Mouse (Mus musculus) thymus, postnatal 14 days (tissue): Measurements from ENCODE around the gene Ap2s1.
A peak's percentile ranks its signal among the peaks of the same experiment; 100 is the strongest.
"Not testable (repeated sequence)": the region's sequence is repeated elsewhere in the genome, so short reads cannot be mapped to it uniquely, and the experiment has no call there.

Experiments
- DNase-seq: peaks from one replicate; pipeline ENCODE4 v3.0.0; 2021

Ap2s1 gene

DNA sequence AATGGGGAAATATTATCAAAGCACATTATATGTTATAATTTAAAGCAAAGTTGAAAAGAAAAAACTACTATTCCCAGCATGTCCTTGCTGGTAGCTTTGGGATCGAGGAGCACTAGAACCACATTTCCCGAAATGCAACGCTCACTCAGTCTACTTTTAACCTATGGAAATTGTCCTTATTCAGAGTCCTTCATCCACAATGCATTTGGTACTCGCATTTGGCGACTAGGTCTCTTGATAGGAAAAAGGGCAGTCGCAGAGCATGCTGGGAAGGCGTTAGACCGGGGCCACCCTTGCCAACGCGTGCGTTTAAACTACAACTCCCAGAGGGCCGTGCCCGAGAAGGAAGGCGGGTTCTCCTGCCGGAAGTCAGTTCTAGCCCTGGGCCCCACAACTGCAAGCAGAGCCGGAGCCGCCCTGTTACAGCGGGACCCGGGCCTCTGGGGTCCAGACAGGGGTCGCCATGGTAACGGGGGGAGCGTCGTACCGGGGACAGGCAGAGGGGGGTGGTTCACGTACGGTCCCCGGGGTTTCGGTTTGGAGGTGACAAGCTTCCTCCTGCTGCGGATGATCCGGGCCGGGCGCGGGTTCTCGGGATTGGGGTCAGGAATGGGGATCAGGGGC is at the start of gene Ap2s1:
Gene Ap2s1, plus strand, starts transcription at position 338 of the 624 bp plus-strand sequence.
- DNase-seq, result peak; percentile 97

DNA sequence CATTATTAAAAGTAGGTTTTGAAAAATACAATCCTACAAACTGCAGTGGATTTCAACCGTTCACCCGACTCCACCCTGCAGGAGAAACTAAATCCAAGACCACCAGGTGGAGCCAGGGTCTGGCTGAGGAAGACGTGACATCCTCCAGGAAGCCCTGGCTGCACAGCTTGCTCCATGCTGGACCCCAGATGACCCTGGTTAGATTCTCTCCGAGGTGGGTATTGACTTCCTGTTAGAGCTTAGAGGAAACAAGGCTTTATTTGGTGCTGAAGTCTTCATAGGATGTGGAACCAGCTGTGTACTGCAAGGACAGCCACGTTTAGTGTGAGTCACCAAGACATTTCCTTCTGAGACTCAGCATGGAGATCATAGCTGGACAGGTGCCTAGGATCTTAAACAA is 49.0 kb upstream of the Ap2s1 start:
- no peak for DNase-seq

DNA sequence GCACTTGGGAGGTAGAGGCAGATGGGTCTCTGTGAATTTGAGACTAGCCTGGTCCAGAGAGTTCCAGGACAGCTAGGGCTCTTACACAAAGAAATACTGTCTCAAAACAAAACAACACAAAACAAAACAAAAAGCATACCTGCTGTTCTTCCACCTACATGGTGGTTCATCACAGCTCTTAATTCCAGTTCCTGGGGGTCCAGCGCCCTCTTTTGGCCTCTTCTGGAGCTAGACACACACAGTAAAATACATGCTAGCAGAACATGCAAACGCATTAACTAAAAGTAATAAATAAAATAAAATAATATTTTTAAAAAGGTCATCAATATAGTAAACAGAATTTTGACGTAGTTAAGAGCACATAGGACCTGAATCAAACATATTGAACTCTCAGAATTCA is 43.2 kb upstream of the Ap2s1 start:
- peak; percentile 80 for DNase-seq

GRCm38 (mm10) chr7:16699042-16699441 is 39.2 kb upstream of the Ap2s1 start:
- peak; percentile 49 for DNase-seq

- DNase-seq, result no peak
These were observed 37.6 kb upstream of the Ap2s1 start for GRCm38 (mm10) chr7:16700583-16700982.

DNA sequence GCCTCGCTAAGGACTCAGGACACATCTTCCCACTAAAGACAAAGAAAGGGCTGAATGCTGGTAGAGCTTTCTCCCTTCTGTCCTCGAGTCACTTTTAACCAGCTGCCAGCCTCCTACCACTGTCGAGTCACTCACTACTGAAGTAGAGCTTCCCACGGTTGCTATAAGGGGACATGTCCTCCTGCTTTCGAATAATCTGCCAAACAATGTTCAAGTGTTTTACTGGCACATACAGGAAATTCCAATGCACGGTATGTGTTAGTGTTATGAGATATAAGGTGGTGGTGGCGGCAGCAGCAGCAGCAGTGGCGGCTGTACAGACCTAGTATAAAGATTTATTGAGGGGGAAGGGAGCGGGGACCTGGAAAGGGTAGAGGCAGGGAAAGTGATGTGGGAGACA is 31.8 kb upstream of the Ap2s1 start:
- DNase-seq, result no peak

DNA sequence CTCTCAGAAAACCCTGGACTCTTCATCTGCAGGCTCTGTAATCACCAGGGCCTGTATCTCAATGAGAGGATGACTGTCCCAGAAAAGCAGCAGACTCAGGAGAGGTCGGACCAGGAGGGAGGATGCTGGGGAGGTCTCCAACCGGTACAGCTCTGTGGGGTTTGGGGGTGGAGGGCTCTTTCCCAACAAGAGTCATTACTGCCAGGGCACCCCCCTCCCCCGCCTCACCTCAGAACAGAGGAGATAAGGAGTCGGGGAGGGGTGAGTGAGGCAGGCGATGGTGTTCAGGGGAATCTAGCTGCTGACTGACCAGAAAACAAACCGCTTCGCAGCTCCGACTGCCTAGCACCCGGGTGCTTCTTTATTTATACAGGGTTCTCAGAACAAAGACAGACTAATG is 30.0 kb upstream of the Ap2s1 start:
- no peak for DNase-seq

DNA sequence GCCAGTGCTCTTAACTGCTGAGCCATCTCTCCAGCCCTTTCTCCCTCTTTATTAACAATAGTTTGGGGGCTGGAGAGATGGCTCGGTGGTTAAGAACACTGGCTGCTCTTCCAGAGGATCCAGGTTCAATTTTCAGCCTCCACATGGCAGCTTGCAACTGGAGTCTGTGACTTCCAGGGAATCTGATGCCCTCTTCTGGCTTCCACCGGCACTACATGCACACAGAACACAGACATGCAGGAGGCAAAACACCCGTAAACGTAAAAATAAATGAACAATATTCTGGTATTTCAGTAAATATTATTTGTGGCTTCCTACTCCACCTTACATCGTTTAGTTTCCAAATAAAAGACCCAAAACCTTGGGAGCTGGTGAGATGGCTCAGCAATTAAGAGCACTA is 27.6 kb upstream of the Ap2s1 start:
- DNase-seq, result peak; percentile 23

DNA sequence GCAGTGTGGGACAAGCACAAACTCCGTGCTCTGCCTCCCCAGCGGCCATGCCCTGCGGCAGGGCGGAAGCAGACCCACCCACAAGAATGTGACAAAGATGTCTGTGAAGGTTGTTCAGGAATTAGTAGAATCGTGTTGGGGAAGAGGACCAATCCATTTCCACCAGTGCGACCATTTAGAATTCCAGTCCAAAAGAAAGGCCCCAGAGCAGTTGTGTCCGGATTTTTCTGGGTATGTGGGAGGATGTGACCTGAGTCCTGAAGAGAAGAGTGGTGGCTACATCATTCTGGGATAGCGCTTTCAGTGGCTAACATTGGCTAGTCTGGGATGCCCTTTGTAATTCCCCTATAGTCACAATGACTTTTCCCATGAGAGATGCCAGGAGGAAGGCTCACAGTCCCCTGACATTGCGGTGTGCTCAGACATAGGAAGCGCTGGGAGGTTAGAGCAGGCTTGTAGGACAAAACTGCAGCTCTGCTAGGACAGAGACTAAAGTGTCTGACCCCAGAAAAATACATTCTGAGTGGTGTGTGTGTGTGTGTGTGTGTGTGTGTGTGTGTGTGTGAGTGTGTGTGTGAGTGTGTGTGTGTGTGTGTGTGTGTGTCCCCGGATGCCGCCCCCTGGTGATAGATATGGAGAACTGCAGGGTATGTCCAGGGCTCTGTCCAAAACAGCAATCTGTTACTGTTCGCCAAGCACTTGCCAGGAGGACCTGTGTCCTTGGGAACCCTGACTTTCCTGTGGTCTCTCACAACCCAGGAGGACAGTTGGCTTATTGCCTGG is 25.4 kb upstream of the Ap2s1 start:
- DNase-seq, result no peak

DNA sequence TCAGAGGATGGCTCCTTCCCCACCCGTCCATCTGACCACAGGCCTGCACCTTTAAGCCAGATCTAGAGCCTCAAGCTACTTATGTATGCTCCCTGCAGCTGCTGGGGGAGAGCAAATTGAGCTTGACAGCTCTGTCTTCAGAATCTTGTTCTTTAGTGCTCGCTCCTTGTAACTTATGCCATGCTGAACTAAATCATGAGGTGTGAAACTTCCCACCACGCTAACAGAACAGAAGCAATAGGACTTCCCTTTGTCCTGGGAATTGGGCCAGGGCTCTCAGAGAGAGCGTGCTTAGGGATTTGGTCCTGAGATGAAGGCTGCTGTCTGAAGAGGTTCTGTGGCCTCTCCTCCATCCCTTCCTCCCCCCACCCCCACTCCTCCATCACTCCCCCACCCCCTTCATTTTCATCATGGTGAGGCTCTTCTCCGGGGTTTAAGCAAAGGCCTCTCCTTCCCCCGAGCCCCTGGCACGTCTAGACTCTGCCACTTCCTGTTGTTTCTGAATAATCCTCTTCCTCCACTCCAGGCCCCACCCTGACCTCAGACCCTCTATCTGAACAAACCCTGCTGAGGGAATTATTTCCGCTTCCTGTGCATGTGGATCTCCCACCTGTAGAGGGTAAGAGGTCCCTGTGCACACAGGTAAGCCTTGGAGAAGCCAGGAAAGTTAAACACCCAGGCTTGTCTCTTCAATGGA is 21.6 kb upstream of the Ap2s1 start:
- peak; percentile 52 for DNase-seq

DNA sequence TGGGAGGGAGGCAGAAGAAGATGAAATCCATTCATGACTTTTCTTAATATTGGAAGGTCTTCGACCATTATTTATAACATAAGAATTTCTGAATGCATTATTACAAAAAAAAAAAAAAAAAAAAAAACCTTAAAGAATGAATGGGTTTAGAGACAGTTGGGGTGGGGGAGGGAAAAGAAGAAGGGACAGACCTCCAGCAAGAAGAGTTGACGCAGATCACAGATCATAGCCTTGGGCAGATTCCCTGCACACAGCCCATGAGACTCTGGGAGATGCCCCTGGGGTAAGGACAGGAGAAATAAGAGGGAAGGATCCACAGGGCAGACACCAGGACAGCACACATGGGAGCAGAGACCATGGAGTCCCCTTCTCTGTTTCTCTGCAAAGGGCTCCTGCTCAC is 16.6 kb upstream of the Ap2s1 start, which contains the start of gene Ceacam9:
Gene Ceacam9, plus strand, starts transcription at position 301 of the 400 bp plus-strand sequence.
- no peak for DNase-seq

GRCm38 (mm10) chr7:16722490-16722889 is 15.7 kb upstream of the Ap2s1 start:
- not testable (repeated sequence) for DNase-seq

DNA sequence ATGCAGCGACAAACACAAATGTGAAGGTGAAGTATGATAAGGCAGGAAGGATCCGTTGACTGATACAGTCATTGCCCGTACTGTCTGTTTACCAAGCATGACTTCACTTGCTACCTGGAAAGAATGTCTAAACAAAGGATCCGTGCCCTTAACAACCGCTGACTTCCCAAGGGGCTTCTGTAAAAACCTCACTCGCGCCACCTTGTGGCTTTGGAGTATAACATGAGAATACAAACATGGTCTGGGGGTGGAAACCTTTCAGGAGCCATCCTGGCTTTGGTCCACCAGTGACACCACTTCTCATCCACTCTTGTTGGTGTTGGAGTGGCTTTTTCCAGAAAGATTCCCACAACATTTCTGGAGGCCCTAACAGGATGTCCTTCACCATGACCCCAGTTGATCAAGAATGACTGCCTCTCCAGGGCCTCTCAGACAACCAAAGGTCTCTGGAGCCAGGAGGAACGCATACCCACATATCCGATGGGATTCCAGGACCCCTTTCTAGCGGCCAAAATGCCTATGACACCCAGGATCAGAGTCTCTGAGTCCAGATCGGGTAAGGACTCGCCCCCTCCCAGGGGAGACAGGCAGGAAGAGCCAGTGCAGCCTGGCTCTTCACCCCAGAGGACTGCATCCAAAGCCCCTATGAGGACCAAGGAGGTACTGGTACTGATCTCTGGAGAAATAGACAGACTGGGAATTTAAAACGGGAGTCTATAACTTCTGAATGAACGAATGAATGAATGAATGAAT is 9.4 kb upstream of the Ap2s1 start:
- DNase-seq, result peak; percentile 80

GRCm38 (mm10) chr7:16729563-16729962 is 8.6 kb upstream of the Ap2s1 start:
- peak; percentile 26 for DNase-seq

DNA sequence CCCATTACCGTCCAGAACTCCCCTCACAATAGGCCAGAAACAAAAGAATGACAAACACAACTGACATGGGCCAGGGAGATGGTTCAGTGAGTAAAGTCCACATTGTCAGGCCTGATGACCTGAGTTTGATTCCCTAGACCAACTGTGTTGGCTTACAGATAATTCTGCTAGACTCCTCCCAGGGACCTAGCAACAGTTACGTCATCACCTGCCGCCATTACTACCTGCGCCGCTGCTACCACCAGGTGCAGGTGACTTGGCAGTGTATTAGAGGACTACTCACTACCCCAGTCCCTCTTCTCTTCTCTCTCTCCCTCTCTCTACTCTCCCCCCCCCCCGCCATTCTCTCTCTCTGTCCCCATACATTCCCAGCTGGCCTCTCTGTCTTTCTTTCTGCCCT is 7.4 kb upstream of the Ap2s1 start:
- no peak for DNase-seq

- DNase-seq, result no peak
These were observed 6.3 kb upstream of the Ap2s1 start for GRCm38 (mm10) chr7:16731893-16732422.

- peak; percentile 22 for DNase-seq
These were observed 571 bp upstream of the Ap2s1 start for GRCm38 (mm10) chr7:16737606-16738072.

GRCm38 (mm10) chr7:16739056-16739604 is 920 bp downstream of the Ap2s1 start:
- peak; percentile 22 for DNase-seq

DNA sequence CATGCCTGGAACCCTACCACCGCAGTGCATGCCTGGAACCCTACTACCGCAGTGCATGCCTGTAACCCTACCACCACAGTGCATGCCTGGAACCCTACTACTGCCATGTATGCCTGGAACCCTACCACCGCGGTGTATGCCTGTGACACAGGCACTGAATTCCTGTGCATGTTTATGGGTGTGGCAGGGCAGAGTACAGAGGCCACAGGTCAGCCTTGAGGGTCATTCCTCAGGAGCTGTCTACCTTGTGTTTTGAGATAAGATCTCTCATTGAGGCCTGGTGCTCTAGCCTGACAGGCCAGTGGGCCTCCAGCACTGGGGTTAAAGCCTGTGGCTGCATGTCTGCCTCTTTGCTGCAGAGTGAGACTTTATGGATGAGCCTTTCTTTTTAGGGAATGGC is 7.2 kb downstream of the Ap2s1 start:
- no peak for DNase-seq

DNA sequence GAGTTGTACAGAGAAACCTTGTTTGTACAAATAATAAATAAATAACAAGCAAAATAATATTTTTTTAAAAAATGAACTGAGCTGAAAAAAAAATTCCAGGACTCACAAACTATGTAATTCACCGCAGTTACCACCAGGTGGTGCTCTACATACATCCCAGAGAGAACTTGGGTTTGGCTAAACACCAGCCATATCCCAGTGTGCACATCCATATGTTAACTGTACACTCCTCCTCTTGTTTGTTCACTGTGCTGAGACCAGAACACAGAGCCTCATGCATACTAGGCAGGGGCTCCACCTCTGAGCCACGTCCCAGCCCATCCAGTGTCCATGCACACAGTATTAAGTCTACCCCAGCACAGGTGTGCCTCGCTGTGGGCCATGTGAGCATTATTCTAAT is 7.9 kb downstream of the Ap2s1 start:
- DNase-seq, result peak; percentile 62

DNA sequence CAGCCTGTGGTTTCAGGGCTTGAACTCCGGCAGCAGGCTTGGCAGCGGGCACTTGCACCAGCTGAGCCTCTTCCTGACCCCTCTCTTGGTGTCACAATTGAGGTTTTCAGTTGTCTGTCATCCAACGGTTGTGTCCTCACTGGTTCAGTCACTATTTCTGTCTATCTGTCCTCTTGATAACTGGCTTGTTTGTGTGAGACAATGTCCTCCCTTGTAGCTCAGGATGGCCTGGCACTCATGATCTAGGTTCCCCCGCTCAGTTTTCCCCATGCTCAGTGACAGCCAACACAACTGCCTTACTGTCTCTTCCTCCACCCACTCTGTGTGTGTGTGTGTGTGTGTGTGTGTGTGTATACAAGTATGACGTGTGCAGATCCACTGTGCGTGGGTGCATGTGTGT is 9.4 kb downstream of the Ap2s1 start:
- DNase-seq, result no peak

DNA sequence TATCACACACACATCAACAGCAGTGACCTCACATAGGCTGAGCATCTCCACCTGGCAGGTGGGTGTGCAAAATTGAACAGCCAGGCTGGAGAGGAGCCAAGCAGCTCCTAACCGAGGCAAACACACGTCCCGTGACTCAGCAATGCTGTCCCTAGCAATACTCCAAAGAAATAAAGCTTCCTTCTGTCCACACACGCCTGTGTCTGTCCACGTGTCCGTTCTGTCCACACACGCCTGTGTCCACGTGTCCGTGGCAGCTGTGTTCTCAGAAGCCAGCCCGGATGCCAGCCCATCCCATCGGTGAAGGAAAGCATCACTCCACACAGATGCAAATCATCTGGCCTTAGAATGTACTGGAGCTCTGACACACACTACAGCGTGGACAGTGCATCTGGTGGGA is 13.8 kb downstream of the Ap2s1 start:
- DNase-seq, result no peak
